Mouse (Mus musculus): ENCODE measurements around the gene Aspdh. TPM values are rescaled to one million over a fixed set of nuclear protein-coding genes. Genes with fewer than 3 reads are reported as not detected.

Gene Aspdh
- total RNA-seq, 2 experiments from 2014 or later: not detected

DNA sequence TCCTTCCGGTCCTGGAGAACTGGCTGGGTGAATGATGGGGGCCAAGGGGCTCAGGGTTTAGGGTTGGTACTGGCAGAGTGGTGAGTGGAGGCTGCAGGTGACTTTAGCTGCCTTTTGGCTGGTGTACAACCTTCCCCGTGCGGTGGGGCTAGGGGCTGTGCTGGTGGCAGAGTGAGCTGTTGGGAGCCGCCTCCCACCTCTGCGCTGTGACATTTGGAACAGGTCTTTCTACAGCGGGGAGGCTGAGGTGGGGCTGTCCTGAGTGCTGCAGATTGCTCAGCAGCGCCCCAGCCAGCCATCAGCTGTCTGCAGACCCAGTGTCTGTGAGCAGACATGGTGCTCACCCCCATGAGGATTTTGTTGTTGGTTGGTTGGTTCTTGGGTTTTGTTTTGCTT lies 19.7 kb upstream of the Aspdh start:
- no peak for ATAC-seq (replicated peaks; ENCODE audit: low FRiP score, poor library complexity, severe bottlenecking)

DNA sequence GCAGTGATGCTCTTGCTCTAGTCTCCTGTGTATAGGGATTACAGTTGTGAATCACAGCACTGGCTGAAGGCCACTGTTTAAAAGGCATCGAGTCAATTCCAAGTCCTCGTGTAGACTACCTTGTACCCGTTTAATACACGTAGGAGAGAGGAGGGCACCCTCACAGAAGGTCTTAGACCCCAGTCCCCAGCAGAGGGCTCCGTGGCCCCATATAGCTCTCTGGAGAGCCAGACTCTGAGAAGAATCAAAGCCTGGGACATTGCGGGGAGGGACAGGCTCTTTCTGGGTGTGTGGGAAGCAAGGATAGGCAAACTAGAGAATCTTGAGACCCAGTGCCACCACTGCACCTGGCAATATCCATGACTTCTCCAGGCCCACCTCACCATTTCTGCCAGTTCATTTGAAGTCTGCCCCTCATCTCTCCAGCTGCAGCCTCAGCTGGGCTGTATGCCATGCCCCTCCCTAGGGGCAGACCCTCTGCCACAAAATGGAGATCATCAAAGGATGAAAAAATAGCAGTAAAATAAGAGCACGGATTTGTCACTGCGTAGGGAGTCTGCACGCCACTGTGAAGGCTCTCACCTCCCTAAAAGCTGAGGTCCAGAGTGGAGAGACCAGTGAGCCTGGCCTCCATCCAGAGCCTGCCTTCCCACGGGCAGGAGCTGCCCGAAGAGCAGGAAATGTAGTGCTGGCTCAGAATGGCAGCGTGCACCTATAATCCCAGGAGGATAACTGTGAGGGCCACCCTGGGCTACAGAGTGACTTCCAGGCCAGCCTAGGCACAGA lies 18.9 kb upstream of the Aspdh start:
- no peak for ATAC-seq (replicated peaks; ENCODE audit: low FRiP score, poor library complexity, severe bottlenecking)

DNA sequence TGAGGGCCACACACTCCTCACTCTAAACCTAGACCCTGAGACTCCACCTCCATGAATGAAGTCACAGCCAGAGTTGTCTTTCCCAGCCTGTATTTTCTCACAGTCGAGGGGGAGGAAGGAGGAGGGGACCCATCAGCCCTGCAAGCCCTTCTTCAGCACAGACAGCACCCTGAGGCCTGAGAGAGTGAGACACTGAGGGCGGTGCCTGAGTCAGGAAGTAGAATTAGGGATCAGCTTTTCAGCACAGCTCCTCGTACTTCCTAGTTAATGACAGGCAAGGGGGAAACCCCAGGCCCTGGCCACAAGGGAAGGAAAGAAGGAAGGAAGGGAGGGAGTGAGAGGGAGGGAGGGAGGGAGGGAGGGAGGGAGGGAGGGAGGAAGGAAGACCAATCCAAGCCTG lies 11.9 kb upstream of the Aspdh start:
- no peak for ATAC-seq (replicated peaks; ENCODE audit: low FRiP score, poor library complexity, severe bottlenecking)

DNA sequence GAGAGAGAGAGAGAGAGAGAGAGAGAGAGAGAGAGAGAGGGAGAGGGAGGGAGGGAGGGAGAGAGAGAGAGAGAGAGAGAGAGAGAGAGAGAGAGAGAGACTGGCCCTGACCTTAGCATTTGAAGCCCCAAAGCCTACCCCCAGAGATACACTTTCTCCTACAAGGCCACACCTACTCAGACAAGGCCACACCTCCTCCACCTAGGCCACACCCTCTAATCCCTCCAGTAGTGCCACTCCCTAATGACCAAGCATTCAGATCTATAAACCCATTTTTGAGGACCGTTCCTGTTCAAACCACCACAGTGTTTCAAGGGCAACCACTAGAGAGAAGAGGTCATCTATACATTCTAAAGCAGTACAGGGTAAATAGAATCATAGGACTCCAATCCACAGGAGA lies 8.9 kb upstream of the Aspdh start:
- peak; percentile 77 for ATAC-seq (replicated peaks; ENCODE audit: low FRiP score, poor library complexity, severe bottlenecking)

DNA sequence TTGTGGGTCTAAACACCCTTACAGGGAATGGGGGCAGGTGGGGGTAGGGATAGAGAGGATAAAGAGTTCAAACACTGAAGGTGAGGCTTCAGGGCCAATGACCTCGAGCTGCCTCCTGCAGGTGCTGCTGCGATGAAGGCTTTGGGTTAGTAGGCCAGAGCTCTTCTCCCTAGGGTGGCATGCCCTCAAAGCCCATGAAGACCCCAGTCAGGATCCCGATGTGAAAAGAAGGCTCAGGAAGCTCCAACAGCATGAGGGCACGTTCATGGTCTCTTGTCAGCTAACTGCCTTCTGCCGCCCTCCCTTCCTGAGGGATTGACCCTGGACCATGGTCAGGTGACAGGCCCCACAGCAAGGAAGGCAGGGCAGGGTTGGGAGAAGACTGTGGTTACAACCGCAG lies 5.1 kb upstream of the Aspdh start:
- no peak for ATAC-seq (replicated peaks; ENCODE audit: low FRiP score, poor library complexity, severe bottlenecking)

DNA sequence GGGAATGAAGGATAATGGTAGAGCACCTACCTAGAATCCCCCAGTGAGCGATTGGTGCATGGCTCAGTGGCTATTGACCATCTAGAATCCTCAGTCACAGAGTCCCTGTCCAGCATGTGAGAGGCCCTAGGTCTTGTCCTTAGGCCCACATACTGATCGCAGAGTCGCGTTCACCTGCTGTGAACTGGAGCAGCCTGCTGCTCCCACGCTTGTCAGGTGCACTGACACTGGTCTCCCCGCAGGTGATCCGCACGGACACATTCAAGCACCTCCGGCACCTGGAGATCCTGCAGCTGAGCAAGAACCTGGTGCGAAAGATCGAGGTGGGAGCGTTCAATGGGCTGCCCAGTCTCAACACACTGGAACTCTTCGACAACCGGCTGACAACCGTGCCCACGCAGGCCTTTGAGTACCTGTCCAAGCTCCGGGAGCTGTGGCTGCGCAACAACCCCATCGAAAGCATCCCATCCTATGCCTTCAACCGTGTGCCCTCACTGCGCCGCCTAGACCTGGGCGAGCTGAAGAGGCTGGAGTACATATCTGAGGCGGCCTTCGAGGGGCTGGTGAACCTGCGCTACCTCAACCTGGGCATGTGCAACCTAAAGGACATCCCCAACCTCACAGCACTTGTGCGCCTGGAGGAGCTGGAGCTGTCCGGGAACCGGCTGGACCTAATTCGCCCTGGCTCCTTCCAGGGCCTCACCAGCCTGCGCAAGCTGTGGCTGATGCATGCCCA lies 4.3 kb upstream of the Aspdh start:
- ATAC-seq (replicated peaks; ENCODE audit: low FRiP score, poor library complexity, severe bottlenecking): no peak

DNA sequence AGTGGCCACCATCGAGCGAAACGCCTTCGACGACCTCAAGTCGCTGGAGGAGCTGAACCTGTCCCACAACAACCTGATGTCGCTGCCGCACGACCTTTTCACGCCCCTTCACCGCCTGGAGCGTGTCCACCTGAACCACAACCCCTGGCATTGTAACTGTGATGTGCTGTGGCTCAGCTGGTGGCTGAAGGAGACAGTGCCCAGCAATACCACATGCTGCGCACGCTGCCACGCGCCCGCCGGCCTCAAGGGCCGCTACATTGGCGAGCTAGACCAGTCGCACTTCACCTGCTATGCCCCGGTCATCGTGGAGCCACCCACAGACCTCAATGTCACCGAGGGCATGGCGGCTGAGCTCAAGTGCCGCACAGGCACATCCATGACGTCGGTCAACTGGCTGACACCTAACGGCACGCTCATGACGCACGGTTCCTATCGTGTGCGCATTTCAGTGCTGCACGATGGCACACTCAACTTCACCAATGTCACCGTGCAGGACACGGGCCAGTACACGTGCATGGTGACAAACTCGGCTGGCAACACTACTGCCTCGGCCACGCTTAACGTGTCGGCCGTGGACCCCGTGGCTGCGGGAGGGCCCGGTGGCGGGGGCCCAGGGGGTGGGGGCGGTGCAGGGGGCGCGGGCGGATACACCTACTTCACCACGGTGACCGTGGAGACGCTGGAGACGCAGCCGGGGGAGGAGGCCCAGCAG lies 3.5 kb upstream of the Aspdh start:
- ATAC-seq (replicated peaks; ENCODE audit: low FRiP score, poor library complexity, severe bottlenecking): no peak

DNA sequence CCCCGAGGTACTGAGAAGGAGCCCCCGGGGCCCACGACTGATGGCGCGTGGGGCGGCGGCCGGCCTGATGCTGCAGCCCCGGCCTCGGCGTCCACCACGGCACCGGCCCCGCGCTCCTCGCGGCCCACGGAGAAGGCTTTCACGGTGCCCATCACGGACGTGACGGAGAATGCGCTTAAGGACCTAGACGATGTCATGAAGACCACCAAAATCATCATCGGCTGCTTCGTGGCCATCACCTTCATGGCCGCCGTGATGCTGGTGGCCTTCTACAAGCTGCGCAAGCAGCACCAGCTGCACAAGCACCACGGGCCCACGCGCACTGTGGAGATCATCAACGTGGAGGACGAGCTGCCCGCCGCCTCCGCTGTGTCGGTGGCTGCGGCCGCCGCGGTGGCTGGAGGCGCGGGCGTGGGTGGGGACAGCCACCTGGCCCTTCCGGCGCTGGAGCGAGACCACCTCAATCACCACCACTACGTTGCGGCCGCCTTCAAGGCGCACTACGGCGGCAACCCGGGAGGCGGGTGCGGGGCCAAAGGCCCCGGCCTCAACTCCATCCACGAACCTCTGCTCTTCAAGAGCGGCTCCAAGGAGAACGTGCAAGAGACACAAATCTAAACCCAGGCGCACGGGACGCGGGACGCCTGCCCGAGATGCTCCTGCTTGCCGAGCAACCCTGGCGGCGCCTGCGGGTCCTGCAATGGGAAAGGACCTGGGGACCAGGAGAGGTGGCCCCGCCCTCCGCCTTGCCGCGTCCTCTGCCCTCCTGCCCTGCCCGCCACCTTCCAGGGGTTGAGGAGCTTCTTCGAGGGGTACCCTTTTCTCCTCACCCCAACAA lies 2.8 kb upstream of the Aspdh start:
- ATAC-seq (replicated peaks; ENCODE audit: low FRiP score, poor library complexity, severe bottlenecking): 0 out of 2 replicates have a peak, but pooled peaks have one; percentile 32

DNA sequence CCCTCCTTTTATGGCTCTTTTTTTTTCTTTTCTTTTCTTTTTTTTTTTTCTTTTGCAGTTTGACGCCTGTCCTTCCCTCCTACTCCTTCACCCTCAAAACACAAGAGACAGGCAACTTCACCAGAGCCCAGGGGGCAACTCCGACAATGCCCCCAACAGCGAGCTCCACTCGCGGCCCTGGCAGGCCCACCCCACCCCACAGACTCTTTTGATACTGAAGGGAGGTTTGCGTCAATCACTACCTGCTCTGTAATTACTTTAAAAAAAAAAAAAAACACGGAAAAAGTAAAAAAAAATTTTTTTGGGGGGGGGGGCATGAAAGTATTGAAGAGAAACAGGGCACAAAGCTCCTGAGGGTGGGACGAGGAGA lies 2.1 kb upstream of the Aspdh start:
- no peak for ATAC-seq (replicated peaks; ENCODE audit: low FRiP score, poor library complexity, severe bottlenecking)

DNA sequence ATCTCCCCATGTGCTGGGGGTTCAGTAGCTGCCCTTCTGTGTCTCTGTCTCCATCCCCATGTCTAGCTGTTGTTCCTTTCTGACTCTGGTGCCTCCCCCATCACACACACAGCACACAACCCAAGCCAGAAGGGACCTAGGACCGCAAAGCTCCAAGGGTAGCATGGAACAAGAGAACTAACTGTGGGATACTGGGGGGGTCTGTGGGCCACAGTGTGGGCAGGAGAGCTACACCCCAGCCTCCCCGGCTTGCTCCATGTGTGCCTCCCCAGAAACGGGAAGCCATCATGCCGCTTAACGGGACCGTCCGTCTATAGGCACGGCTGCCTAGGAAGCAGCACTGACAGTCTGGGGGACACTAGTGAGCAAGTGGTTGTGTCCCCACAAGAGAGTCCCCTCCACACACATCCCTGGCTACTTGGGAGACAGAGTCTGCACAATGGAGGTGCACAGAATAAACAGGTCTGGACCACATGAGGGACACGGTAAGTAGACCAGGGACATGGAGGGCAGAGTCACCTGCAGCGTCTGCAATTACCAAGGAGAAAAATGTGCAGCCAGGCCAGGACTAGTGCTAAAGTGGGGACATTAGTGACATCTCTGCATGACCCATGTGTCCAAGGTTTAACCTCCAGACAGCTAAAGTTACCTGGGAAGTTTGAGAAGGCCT lies 1.5 kb upstream of the Aspdh start:
- ATAC-seq (replicated peaks; ENCODE audit: low FRiP score, poor library complexity, severe bottlenecking): no peak

DNA sequence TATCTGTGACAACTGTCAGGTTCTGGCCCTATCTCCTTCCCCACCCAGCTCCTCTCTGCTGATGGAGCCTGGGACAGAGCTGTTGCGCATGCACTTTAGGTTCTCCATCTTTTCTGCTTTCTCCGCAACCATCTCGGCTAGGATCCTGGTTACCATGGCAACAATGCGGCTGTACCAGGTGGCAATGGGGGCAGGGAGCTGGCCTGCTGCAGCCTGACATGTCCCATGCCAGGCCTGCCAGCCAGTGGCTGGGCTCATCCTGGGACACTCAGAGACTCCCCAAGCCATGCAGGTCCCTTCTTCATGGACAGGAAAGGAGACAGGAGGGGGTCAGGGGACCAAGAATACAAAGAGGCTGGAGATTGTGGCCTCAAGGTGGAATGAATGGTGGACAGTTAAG lies 680 bp upstream of the Aspdh start:
- ATAC-seq (replicated peaks; ENCODE audit: low FRiP score, poor library complexity, severe bottlenecking): no peak

DNA sequence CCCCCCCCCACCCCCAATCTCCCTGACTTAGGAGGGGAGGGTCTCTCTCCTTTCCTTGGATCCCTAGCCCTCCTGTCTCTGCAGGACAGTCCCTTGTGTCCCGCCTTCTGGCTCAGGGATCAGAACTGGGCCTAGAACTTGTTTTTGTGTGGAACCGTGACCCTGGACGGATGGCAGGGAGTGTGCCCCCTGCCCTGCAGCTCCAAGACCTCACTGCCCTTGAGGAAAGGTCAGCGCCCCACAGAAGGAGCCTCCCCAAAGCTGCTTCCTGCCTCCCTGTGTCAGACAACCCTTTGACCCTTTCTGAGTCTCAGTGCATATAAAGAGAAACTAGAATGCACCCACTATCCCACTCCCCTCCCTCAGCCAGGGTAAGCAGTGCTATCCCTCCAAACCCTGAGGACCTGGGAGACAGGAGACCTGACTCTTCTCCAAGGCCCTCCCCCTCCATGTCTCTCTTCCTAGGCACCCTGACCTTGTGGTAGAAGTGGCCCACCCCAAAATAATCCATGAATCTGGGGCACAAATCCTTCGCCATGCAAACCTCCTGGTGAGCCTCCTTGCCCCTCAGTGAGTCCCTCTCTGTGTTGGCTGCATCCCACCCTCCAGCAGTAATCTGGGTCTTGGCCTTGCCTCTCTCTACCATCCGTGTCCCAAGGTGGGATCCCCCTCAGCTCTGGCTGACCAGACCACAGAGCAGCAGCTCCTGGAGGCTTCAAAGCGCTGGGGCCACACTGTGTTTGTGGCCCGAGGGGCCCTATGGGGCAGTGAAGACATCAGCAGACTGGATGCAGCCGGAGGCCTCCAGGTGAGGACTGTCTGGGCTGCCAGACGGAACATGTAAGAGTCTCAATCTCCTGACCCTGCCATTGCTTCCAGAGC lies 1.1 kb downstream of the Aspdh start:
- ATAC-seq (replicated peaks; ENCODE audit: low FRiP score, poor library complexity, severe bottlenecking): no peak

DNA sequence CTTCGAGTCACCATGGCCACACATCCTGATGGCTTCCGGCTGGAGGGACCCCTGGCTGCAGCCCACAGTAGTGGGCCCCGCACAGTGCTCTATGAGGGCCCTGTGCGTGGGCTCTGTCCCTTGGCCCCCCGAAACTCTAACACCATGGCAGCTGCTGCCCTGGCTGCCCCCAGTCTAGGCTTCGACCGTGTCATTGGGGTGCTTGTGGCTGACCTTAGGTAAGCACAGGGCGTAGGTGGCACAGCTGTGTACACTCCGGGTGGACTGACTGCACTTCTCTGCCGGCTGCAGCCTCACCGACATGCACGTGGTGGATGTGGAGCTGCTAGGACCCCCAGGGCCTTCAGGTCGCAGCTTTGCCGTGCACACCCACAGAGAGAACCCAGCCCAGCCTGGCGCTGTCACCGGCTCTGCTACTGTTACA lies 1.7 kb downstream of the Aspdh start:
- no peak for ATAC-seq (replicated peaks; ENCODE audit: low FRiP score, poor library complexity, severe bottlenecking)

DNA sequence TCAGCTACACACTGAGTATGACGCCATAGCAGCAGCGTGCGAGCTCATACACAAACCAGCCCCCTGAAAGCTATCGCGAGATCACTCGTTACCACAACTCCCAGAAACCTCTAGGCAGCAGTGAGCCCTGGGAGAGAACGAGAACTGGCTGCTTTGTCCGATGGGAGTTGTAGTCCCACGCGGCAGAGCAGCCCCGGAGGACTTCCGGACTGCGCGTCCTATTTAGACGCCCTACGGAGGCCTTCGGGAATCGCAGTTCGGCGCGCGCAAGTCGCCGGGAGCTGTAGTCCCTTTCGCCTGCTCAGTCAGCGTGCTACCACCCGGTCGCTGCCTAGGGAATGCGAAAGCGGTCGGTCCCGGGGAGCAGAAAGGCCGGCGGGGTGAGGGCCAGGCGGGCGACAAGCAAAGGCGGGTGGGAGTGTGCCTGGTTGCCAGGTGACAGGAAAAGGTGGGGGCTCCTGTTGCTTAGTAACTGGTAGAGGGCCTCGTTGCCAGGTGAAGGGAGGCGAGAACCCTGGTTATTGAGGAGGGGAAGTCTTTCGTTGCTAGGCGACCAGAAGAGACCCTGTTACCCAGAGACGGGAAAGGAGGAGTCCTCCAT lies 2.7 kb downstream of the Aspdh start, which contains the start of gene Josd2:
TSS of gene Josd2 (plus strand) at position 170 of the 601 bp plus-strand sequence.
- peak; percentile 81 for ATAC-seq (replicated peaks; ENCODE audit: low FRiP score, poor library complexity, severe bottlenecking)

DNA sequence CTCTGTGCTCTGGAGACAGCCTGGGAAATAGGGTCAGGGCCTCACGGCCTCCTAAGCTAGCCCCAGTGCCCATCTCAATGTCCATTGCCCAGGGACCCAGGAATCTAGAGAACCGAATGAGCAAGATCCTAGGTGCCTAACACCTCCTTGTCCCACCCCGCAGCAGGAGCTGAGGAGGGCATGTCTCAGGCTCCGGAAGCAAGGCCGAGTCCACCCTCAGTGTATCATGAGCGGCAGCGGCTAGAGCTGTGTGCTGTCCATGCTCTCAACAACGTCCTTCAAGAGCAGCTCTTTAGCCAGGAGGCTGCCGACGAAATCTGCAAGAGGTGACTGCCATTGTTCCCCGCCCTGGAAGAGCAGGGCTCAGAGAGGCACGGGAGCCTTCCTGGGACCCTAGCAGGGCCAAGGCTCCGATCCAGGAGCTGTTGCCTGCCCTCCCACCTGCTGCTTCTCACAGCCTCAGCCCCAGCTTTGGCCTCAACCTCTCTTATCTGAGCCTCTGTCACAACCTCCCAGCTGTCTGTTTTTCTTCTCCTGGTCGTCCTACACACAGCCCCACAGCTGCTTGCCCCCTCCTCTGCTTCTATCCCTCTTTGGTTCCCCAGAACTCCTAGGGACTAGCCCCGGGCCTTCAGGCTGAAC lies 3.6 kb downstream of the Aspdh start:
- 0 out of 2 replicates have a peak, but pooled peaks have one; percentile 18 for ATAC-seq (replicated peaks; ENCODE audit: low FRiP score, poor library complexity, severe bottlenecking)

DNA sequence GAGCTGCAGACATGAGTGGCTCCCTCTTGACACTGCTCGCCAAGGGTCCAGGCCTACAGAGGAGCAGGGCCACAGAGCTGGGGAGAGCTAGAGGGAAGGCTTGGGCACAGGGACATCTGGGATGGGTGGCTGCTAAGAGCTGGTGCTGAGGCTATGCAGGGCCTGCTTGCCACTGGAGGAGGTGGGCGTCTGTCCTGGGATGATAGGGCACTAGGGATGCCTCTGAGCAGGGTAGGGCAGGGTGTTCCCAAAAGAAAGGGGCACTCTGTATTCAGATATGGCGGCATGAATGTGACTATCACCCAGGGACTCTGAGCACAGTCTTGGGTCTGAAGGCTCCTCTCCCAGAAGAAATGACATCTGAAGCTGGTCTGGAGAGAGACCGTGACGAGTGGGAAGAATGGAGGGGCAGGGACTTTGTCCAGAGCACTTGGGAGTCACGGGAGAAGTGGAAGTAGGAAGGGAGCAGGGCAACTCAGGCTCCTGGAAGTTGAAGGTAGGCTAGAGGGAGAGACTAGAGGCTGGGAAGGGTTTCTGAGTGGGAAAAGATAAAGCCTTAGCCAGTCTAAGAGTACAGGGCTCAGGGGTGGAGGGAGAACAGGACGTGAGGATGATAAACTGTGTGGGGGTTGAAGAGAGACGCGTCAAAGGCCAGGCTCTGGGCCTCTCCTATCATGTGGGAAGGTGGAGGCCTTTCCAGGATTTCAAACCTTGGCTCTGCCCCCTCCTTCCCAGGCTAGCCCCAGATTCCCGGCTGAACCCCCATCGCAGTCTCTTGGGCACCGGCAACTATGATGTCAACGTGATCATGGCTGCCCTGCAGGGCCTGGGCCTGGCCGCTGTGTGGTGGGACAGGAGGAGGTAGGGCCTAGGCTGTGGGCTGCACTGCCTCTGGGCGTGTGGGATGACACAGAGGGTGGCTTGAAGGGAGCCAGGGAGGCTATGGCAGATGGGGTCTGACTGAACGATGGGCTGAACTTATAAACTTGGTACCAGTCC lies 4.8 kb downstream of the Aspdh start:
- ATAC-seq (replicated peaks; ENCODE audit: low FRiP score, poor library complexity, severe bottlenecking): peak; percentile 35
